Mouse (Mus musculus) ES-Bruce4 (cell line): ENCODE measurements at regions not wholly inside any gene's neighbourhood (a gene's known extent, or its start where the extent isn't known, plus 50 kb on each side); places are given as distances from the start of the nearest gene placed in this dataset.

Experiments
- H3K27ac ChIP-seq: 2 replicates; pipeline ENCODE4 v1.5.1; 2012; ENCODE audit warnings: low read length, inconsistent platforms; ENCODE audit not compliant: insufficient read depth
- H3K27me3 ChIP-seq: 2 replicates; pipeline ENCODE4 v1.6.1; 2012; ENCODE audit warnings: mild to moderate bottlenecking, low read length, inconsistent platforms; ENCODE audit not compliant: control insufficient read depth, poor library complexity, insufficient read depth, severe bottlenecking
- H3K36me3 ChIP-seq: 2 replicates; pipeline ENCODE4 v1.6.1; 2012; ENCODE audit warnings: inconsistent platforms, mild to moderate bottlenecking, low read length, moderate library complexity; ENCODE audit not compliant: control insufficient read depth, poor library complexity, insufficient read depth, severe bottlenecking
- H3K4me1 ChIP-seq: one replicate; pipeline ENCODE4 v1.8.1; 2011; ENCODE audit warnings: low read length; ENCODE audit not compliant: control insufficient read depth, insufficient read depth
- H3K4me3 ChIP-seq: 2 replicates; pipeline ENCODE4 v1.5.1; 2011; ENCODE audit warnings: low read depth, mild to moderate bottlenecking, low read length
- H3K9ac ChIP-seq: 2 replicates; pipeline ENCODE4 v1.6.1; 2012; ENCODE audit warnings: low read depth, mild to moderate bottlenecking, inconsistent platforms; ENCODE audit not compliant: poor library complexity, severe bottlenecking
- H3K9me3 ChIP-seq: replicated peaks from 2 replicates; pipeline ENCODE4 v1.6.1; 2012; ENCODE audit warnings: mild to moderate bottlenecking, low read length, inconsistent platforms; ENCODE audit not compliant: control insufficient read depth, poor library complexity, insufficient read depth, severe bottlenecking
- CTCF ChIP-seq: IDR thresholded peaks from one replicate; pipeline ENCODE4 v1.8.1; 2011; ENCODE audit warnings: low read depth, low read length
- EP300 ChIP-seq: IDR thresholded peaks from 2 replicates; pipeline ENCODE4 v1.6.1; 2011; ENCODE audit warnings: low read depth, low read length; ENCODE audit not compliant: insufficient read depth
- POLR2A ChIP-seq: IDR thresholded peaks from one replicate; pipeline ENCODE4 v1.8.1; 2011; ENCODE audit warnings: low read length; ENCODE audit not compliant: insufficient read depth

DNA sequence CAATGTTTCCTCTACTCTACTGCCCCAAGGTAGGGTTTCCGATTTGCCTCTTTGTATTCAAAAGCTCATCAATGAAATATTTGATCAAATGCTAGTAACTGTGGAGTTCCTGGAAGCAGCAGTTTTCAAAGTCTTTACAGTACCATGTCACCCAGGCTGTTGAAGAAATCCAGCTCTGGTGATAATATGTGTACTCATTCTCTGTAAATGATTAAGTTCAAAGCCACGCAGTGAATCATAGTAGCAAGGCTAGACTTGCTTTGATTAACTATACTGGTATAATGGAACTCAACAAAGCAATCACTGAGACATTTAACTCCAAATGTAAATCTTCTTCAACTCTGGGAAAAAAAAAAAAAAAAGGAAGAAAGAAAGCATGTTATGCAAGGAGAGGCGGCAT, 86.8 kb upstream of the Tle4 start:
- H3K4me3 ChIP-seq, result no peak overlapping the region
- no peaks in the 10 kb centered on the region for H3K36me3 ChIP-seq
- no peak overlapping the region for H3K9ac ChIP-seq
- no peak overlapping the region for H3K27ac ChIP-seq
- no peaks in the 10 kb centered on the region for H3K27me3 ChIP-seq
- TF ChIP-seq EP300 (no peak), CTCF (no peak), POLR2A (no peak)
- H3K4me1 ChIP-seq, result peaks cover 2% of the 10 kb centered on the region
- no peaks in the 10 kb centered on the region for H3K9me3 ChIP-seq

DNA sequence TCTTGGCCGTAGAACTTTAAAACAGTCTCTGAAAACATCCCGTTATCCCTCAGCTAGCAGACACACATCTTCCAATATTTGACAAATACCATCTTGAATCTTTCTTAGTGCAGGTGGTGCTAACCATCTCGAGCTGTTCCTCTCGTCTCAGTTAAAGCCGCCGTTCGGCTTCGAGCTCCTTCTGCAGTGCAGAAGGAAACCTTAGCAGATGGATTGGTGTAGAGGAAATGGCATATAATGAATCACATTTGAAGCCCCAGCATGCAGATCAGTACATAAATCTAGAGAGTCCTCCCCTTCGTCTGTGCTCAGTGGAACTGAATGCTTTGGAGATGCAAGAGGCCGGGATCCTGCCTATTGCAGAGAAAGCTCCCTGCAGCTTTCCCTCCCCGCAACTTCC, 83.5 kb upstream of the Tle4 start:
- no peak overlapping the region for H3K9ac ChIP-seq
- no peaks in the 10 kb centered on the region for H3K36me3 ChIP-seq
- H3K27ac ChIP-seq, result no peak overlapping the region
- TF ChIP-seq CTCF (no peak), POLR2A (no peak), EP300 (no peak)
- H3K4me1 ChIP-seq, result peaks cover 9% of the 10 kb centered on the region
- no peaks in the 10 kb centered on the region for H3K9me3 ChIP-seq
- H3K27me3 ChIP-seq, result no peaks in the 10 kb centered on the region
- H3K4me3 ChIP-seq, result no peak overlapping the region

DNA sequence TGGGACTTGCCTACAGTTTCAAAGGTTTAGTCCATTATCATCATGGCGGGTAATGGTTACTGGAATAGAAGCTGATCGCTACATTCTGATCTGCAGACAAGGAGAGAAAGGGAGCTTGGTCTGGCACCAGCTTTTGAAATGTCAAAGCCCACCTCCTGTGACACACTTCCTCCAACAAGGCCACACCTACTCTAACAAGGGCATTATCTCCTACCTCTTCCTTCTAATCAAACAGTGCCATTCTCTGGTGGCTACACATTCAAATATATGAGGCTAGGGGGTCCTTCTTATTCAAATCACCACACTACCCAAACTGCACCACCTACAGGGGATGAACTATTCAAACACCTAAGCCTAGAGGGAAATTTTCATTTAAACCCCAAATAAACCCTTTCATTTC, 81.9 kb upstream of the Tle4 start:
- H3K4me3 ChIP-seq, result no peak overlapping the region
- peaks cover 14% of the 10 kb centered on the region for H3K4me1 ChIP-seq
- H3K27me3 ChIP-seq, result no peaks in the 10 kb centered on the region
- no peak overlapping the region for H3K9ac ChIP-seq
- peak overlapping the region; percentile 88 for H3K27ac ChIP-seq
- TF ChIP-seq CTCF (no peak), EP300 (0 out of 2 replicates have a peak, but pooled peaks have one; percentile 36)
- H3K9me3 ChIP-seq, result no peaks in the 10 kb centered on the region
- H3K36me3 ChIP-seq, result no peaks in the 10 kb centered on the region

DNA sequence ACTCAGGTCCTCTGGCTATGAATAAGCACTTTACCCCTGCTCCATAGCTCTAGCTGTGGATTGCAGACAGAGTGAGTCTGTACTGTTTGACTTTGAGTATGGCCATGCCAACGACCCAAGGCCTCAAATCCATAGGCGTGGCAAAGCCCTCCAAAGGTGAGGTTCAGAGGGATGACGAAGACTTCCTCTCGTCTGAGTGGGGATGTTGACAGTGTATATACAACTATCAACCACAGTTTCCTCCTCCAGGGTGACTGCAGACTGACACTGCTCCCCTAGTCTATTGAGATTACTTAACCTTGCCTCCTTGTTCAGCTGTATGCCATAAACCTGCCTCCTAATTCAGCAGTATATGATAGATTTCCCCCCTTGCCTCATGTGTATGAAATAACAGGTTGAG, 80.7 kb upstream of the Tle4 start:
- H3K36me3 ChIP-seq, result no peaks in the 10 kb centered on the region
- peak overlapping the region; percentile 82 for H3K27ac ChIP-seq
- H3K9me3 ChIP-seq, result no peaks in the 10 kb centered on the region
- peaks cover 18% of the 10 kb centered on the region for H3K4me1 ChIP-seq
- H3K4me3 ChIP-seq, result no peak overlapping the region
- no peak for TF ChIP-seq POLR2A
- TF ChIP-seq CTCF, result no peak
- no peak for TF ChIP-seq EP300
- no peaks in the 10 kb centered on the region for H3K27me3 ChIP-seq
- H3K9ac ChIP-seq, result no peak overlapping the region

DNA sequence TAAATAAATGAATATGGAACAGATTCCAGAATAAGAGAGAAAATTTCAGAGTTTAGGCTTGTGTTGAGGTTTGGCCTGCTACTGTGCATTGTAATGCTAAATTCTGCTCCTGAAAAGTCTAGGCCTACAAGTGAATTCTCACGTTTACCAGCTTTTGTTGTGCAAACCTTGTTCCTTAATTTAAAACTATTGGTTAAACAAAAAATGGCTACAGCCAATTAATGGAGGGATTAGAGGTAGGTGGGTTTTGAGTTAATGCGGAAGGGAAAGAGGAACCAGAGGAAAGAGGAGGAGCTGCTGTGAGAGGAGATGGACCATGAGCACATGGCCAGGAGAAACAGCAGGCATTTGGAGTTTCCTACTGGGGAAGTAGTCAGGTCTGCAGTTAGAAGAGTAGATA, 79.1 kb upstream of the Tle4 start:
- no peak overlapping the region for H3K4me3 ChIP-seq
- H3K27me3 ChIP-seq, result no peaks in the 10 kb centered on the region
- H3K9ac ChIP-seq, result peak overlapping the region; percentile 36; the same call in 1 of the 2 replicates
- TF ChIP-seq EP300 (no peak), CTCF (no peak), POLR2A (no peak)
- no peaks in the 10 kb centered on the region for H3K9me3 ChIP-seq
- H3K4me1 ChIP-seq, result peaks cover 20% of the 10 kb centered on the region
- no peaks in the 10 kb centered on the region for H3K36me3 ChIP-seq
- H3K27ac ChIP-seq, result peak overlapping the region; percentile 65

DNA sequence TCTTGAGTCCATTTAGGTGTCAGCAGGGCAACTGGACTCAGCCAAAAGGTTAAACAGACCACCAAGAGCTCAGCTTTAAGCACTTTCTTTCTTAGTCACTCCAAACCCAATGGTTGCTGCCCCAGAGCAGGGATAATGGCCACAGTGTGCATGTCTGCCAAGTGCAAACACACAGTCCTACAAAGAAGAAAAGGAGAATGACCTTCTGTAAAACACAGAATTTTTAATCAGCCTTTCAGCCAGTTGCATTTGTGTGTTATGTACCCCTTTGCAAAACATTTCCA, 72.9 kb upstream of the Tle4 start:
- peak overlapping the region; percentile 99 for H3K27ac ChIP-seq
- no peak overlapping the region for H3K4me3 ChIP-seq
- H3K27me3 ChIP-seq, result no peaks in the 10 kb centered on the region
- H3K9me3 ChIP-seq, result no peaks in the 10 kb centered on the region
- H3K9ac ChIP-seq, result peak overlapping the region; percentile 40
- peaks cover 20% of the 10 kb centered on the region for H3K4me1 ChIP-seq
- TF ChIP-seq POLR2A, result no peak
- peak; percentile 82; the same call in 1 of the 2 replicates for TF ChIP-seq EP300
- H3K36me3 ChIP-seq, result no peaks in the 10 kb centered on the region
